Mouse (Mus musculus) cerebellum, adult 2 months (tissue): ENCODE measurements around the gene Pld6.

Experiments used
- CTCF ChIP-seq: fragments of 200-500 bp; IDR thresholded peaks from 2 replicates; pipeline ENCODE4 v1.5.1; 2011; ENCODE audit warnings: low read depth, mild to moderate bottlenecking, control low read depth, low read length, moderate library complexity, borderline replicate concordance; ENCODE audit not compliant: insufficient read depth
- POLR2A ChIP-seq: fragments of 200-500 bp; IDR thresholded peaks from 2 replicates; pipeline ENCODE4 v1.6.1; 2011; ENCODE audit warnings: low read length, control low read depth, borderline replicate concordance; ENCODE audit not compliant: insufficient read depth

GRCm38 (mm10) chr11:59800412-59800811, 13.0 kb upstream of the Pld6 start:
- no peak for TF ChIP-seq POLR2A
- no peak for TF ChIP-seq CTCF
